Mouse (Mus musculus) ES-CJ7 (cell line): Measurements from ENCODE around the gene Cmtr1.

ENCODE experiments used
- DNase-seq: peaks from one replicate; pipeline ENCODE4 v3.0.0; 2011; ENCODE audit warnings: low read depth, low spot score

Cmtr1 gene

GRCm38 (mm10) chr17:29732522-29732921 lies 72.1 kb downstream of the Cmtr1 start:
- no peak for DNase-seq

DNA sequence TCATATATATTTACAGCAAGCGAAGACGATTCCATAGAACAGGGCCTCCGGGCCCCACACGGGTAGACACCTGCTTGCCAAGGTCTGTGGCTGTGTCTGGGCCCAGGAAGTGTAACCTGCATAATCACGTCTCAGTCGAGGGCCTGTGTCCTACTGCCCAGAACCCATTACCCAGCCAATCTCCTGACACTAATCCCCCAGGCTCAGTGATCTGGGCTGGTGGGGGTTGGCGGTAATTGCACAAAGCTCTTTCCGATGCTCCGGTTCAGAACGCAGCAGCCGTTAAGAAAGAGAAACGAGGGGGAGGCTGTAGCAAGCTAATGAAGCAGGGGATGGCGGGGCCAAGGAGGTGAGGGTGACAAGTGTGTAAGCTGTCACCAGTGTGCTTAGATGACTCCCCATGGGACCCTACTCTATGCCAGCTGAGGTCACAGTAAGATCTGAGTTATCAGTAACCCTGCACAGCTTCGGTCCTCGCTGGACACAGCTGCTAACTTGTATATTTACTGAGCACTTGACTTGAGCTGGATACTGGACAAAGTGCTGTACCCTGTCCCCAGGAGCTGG lies 76.1 kb downstream of the Cmtr1 start:
- no peak for DNase-seq

GRCm38 (mm10) chr17:29737849-29738804 lies 77.7 kb downstream of the Cmtr1 start:
- peak; percentile 42 for DNase-seq

DNA sequence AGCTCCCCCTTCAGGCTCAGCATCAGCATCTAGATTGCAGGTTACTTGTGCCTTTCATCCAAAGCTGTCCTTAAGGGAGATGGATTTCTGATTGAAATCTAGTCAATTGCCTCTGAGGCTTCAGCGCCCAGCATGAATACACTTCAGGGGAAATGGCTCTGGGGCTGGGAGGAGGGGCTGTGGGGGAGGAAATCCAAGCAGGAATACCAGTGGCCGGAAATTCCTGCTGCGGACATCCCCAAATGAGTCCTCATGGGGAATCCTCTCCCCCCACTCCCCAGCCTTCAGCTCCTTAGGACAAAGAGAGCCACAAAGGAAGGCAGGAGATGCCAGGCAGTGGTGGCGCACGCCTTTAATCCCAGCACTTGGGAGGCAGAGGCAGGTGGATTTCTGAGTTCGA lies 87.1 kb downstream of the Cmtr1 start:
- DNase-seq = peak; percentile 72

DNA sequence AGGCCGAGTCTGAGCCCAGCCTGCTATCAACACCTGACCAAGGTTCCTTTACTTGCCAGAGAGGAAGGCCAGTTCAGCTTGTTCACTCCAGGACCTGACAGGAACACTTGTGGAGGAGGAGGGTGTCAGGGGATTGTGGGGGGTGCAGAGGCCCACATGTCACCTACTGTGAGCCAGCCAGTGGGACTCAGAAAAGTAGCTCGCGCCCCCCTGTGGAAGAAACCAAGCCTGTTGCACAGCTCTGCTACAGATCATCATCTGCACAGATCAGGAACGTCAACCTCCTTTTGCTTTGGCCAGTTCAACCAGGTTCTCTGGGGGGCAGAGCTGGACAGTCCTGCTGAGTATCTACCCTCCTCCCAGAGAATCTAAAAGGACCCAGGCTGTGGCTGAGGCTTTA lies 94.1 kb downstream of the Cmtr1 start:
- no peak for DNase-seq
